Mouse (Mus musculus) G1E (cell line): ENCODE measurements around the gene Iffo2. TPM values are rescaled to one million over a fixed set of nuclear protein-coding genes. Genes with fewer than 3 reads are reported as not detected.

Source experiments
- ATAC-seq: 2 replicates; pipeline ENCODE4 v1.8.0; 2016; ENCODE audit warnings: mild to moderate bottlenecking; ENCODE audit not compliant: insufficient number of reproducible peaks, poor library complexity, low FRiP score, severe bottlenecking; ENCODE audit errors: extremely low read depth
- DNase-seq: peaks from one replicate; pipeline ENCODE4 v3.0.0; 2012; ENCODE audit warnings: low spot score
- H3K27me3 ChIP-seq: 2 replicates; pipeline ENCODE4 v1.6.1; 2012; ENCODE audit warnings: mild to moderate bottlenecking, low read length, inconsistent platforms; ENCODE audit not compliant: insufficient read depth
- H3K36me3 ChIP-seq: replicated peaks from 2 replicates; pipeline ENCODE3; 2012; ENCODE audit warnings: mild to moderate bottlenecking, inconsistent platforms
- H3K4me1 ChIP-seq: 2 replicates; pipeline ENCODE4 v1.6.1; 2012; ENCODE audit warnings: low read depth, low read length, inconsistent platforms, mixed read lengths; ENCODE audit not compliant: insufficient read depth
- H3K4me3 ChIP-seq: 2 replicates; pipeline ENCODE4 v1.5.1; 2012; ENCODE audit warnings: low read depth, mild to moderate bottlenecking, inconsistent platforms, low read length, moderate library complexity, mixed read lengths
- H3K9me3 ChIP-seq: replicated peaks from 2 replicates; pipeline ENCODE4 v1.6.1; 2012; ENCODE audit warnings: inconsistent platforms
- CTCF ChIP-seq: IDR thresholded peaks from 2 replicates; pipeline ENCODE4 v1.5.1; 2012; ENCODE audit warnings: low read depth, low read length, inconsistent platforms, mixed read lengths
- GATA1 ChIP-seq: IDR thresholded peaks from 2 replicates; pipeline ENCODE4 v1.6.1; 2012; ENCODE audit warnings: borderline replicate concordance, low read length, inconsistent platforms, mixed read lengths
- GATA2 ChIP-seq: IDR thresholded peaks from 2 replicates; pipeline ENCODE4 v1.6.1; 2012; ENCODE audit warnings: low read depth, low read length, inconsistent platforms, borderline replicate concordance
- POLR2AphosphoS5 ChIP-seq: IDR thresholded peaks from 2 replicates; pipeline ENCODE4 v1.6.1; 2012; ENCODE audit warnings: low read depth, low read length, inconsistent platforms; ENCODE audit not compliant: insufficient replicate concordance
- TAL1 ChIP-seq: conservative IDR thresholded peaks from 2 replicates; pipeline ENCODE4 v1.6.1; 2012; ENCODE audit warnings: low read depth, low read length, inconsistent platforms, mixed read lengths
- polyA plus RNA-seq: library from polyadenylated mRNA; stranded (reverse); fragments of >175 nt; gene quantifications from 2 replicates; pipeline ENCODE4 v1.2.3, GENCODE M21; 2012
- total RNA-seq, 2 experiments: library from RNA; stranded (forward) in 1 of 2; stranded (reverse) in 1 of 2; fragments of 200-1000 nt in 1 of 2; fragments of >200 nt in 1 of 2; fragmentation: Nextera tagmentation in 1 of 2; gene quantifications; 2 replicates each; pipeline ENCODE4 v1.2.3; 2014 to 2017

Iffo2 gene
- total and polyA plus RNA-seq, 3 experiments: 0.20 to 0.38 TPM; not detected in 1

- Histone ChIP-seq H3K27me3 (peaks cover 2% of the 10 kb centered on the region), H3K36me3 (no peaks in the 10 kb centered on the region)
- TF ChIP-seq GATA2: no peak
- no peak for TF ChIP-seq CTCF
- TF ChIP-seq POLR2AphosphoS5: no peak
- no peak for TF ChIP-seq GATA1
- TF ChIP-seq TAL1: no peak
Observed at GRCm38 (mm10) chr4:139545791-139546190, 15.4 kb downstream of the Iffo2 start.

GRCm38 (mm10) chr4:139549448-139549847 is 19.1 kb downstream of the Iffo2 start:
- DNase-seq (no peak), ATAC-seq (no peak)
- no peak overlapping the region for H3K4me3 ChIP-seq
- H3K9me3 ChIP-seq: no peaks in the 10 kb centered on the region
- H3K36me3 ChIP-seq: no peaks in the 10 kb centered on the region
- no peak for TF ChIP-seq GATA2
- TF ChIP-seq GATA1: no peak
- TF ChIP-seq POLR2AphosphoS5: no peak
- TF ChIP-seq TAL1: no peak
- no peak for TF ChIP-seq CTCF
- H3K4me1 ChIP-seq: no peaks in the 10 kb centered on the region
- H3K27me3 ChIP-seq: peaks cover 2% of the 10 kb centered on the region; the same call in 1 of the 2 replicates

More at GRCm38 (mm10) chr4:139545791-139546190, 15.4 kb downstream of the Iffo2 start:
- Histone ChIP-seq H3K9me3 (no peaks in the 10 kb centered on the region), H3K4me3 (no peak overlapping the region), H3K4me1 (no peaks in the 10 kb centered on the region)
- no peak for DNase-seq
- ATAC-seq: no peak

GRCm38 (mm10) chr4:139555235-139555634 is 24.9 kb downstream of the Iffo2 start:
- no peak overlapping the region for H3K4me3 ChIP-seq
- TF ChIP-seq GATA1: no peak
- TF ChIP-seq CTCF: no peak
- no peak for TF ChIP-seq TAL1
- no peak for TF ChIP-seq GATA2
- no peak for TF ChIP-seq POLR2AphosphoS5
- ATAC-seq (no peak), DNase-seq (no peak)
- H3K27me3 ChIP-seq: peaks cover 3% of the 10 kb centered on the region; the same call in 1 of the 2 replicates
- H3K4me1 ChIP-seq: no peaks in the 10 kb centered on the region
- H3K36me3 ChIP-seq: no peaks in the 10 kb centered on the region
- no peaks in the 10 kb centered on the region for H3K9me3 ChIP-seq

GRCm38 (mm10) chr4:139555951-139556350 is 25.6 kb downstream of the Iffo2 start:
- H3K36me3 ChIP-seq: no peaks in the 10 kb centered on the region
- TF ChIP-seq CTCF (no peak), TAL1 (no peak), GATA1 (no peak), GATA2 (no peak), POLR2AphosphoS5 (no peak)
- peaks cover 3% of the 10 kb centered on the region; the same call in 1 of the 2 replicates for H3K27me3 ChIP-seq
- H3K4me3 ChIP-seq: no peak overlapping the region
- no peaks in the 10 kb centered on the region for H3K9me3 ChIP-seq
- ATAC-seq: no peak
- DNase-seq: no peak
- H3K4me1 ChIP-seq: no peaks in the 10 kb centered on the region

GRCm38 (mm10) chr4:139568361-139568760 is 38.0 kb downstream of the Iffo2 start:
- H3K9me3 ChIP-seq: no peaks in the 10 kb centered on the region
- TF ChIP-seq POLR2AphosphoS5: no peak
- no peak for TF ChIP-seq CTCF
- TF ChIP-seq GATA2: no peak
- TF ChIP-seq GATA1: no peak
- no peak for TF ChIP-seq TAL1
- H3K36me3 ChIP-seq: no peaks in the 10 kb centered on the region
- DNase-seq (no peak), ATAC-seq (no peak)
- no peaks in the 10 kb centered on the region for H3K4me1 ChIP-seq
- H3K27me3 ChIP-seq: no peaks in the 10 kb centered on the region; the same call in 1 of the 2 replicates
- no peak overlapping the region; the same call in 1 of the 2 replicates for H3K4me3 ChIP-seq

- no peak overlapping the region for H3K4me3 ChIP-seq
- no peaks in the 10 kb centered on the region for H3K36me3 ChIP-seq
- peaks cover 16% of the 10 kb centered on the region for H3K9me3 ChIP-seq
- no peak for TF ChIP-seq GATA1
- TF ChIP-seq GATA2: no peak
- TF ChIP-seq POLR2AphosphoS5: no peak
- no peak for TF ChIP-seq CTCF
- no peak for TF ChIP-seq TAL1
- H3K4me1 ChIP-seq: peaks cover 20% of the 10 kb centered on the region
- peaks cover 17% of the 10 kb centered on the region for H3K27me3 ChIP-seq
- ATAC-seq: no peak
- no peak for DNase-seq
Observed at GRCm38 (mm10) chr4:139570756-139571155, 40.4 kb downstream of the Iffo2 start.
